30 mouse cellular contexts compared by ENCODE assay signal in genomic region chr7:139540601-139541000, GRCm38 (mm10). TPM values are rescaled to one million over a fixed set of nuclear protein-coding genes. Genes with fewer than 3 reads are reported as not detected.
DNase-seq lines count a peak whose midpoint lies in the region; ATAC-seq and TF ChIP-seq lines count a peak whose summit lies in the region.
"Had no signal": no experiment of that assay in that cellular context is flagged by ENCODE, and none has a peak within 500 bp of the region (broad histone marks: within the 10 kb centered on the region; RNA-seq: fewer than 3 reads in every experiment).

No protein-coding gene starts in this region.

- DNase-seq in frontal cortex, postnatal 36 days (ENCODE audit: low spot score in 2 of 2) = peak; percentile 19 to 37
- no peak for DNase-seq in frontal cortex, postnatal 10 days (ENCODE audit: low spot score in 2 of 2)
- peak; percentile 17 for DNase-seq in 416B (ENCODE audit: low read depth)
- no peak for DNase-seq in gastrocnemius, adult 2 months
- DNase-seq: adrenal gland, adult 8-10 months; adrenal gland, postnatal 25 days; cerebellum, adult 11 months; cerebellum, adult 2 months; cerebellum, adult 9-11 months; cerebellum, postnatal 25 days; embryo, embryonic 11 days; gastrocnemius, postnatal 14 days; heart, adult 11 months; heart, postnatal 36 days; kidney, adult 11 months had no signal

- H3K36me3 ChIP-seq in kidney, embryonic 14.5 days (ENCODE audit: control insufficient read depth, insufficient read depth, low read length) = no peaks in the 10 kb centered on the region
- H3K36me3 ChIP-seq: forebrain, embryonic 12.5 days; forebrain, embryonic 15.5 days; hindbrain, embryonic 13.5 days had no signal

- no peaks in the 10 kb centered on the region for H3K27me3 ChIP-seq in kidney, embryonic 14.5 days (ENCODE audit: control insufficient read depth, insufficient read depth, low read length)
- H3K27me3 ChIP-seq: embryonic facial prominence, embryonic 13.5 days; intestine, embryonic 15.5 days had no signal

- ATAC-seq in common myeloid progenitor, adult 5-6 weeks (replicated peaks; ENCODE audit: low read depth, poor library complexity, severe bottlenecking) = peak; percentile 71
- ATAC-seq in kidney, embryonic 14.5 days (ENCODE audit: low FRiP score, low TSS enrichment) = no peak
- ATAC-seq: activated CD4-positive, CD25-positive, alpha-beta regulatory T cell, adult 4 months; CD4-positive, CD25-positive, alpha-beta regulatory T cell, adult 4 months; forebrain, embryonic 15.5 days; hindbrain, embryonic 16.5 days; intestine, embryonic 15.5 days had no signal

- intact Hi-C loops in gastrocnemius, adult 2 months (cut with DNase I) = no loop called here

- no peak for TF ChIP-seq CTCF in gastrocnemius, adult 2 months (IDR thresholded peaks at IDR 0.05)

- H3K4me3 ChIP-seq in gastrocnemius, adult 2 months = no peak overlapping the region
- no peak overlapping the region for H3K4me3 ChIP-seq in kidney, embryonic 14.5 days (ENCODE audit: low read length)
- H3K4me3 ChIP-seq: embryonic facial prominence, embryonic 10.5 days; embryonic facial prominence, embryonic 13.5 days; erythroblast, embryonic 14.5 days; forebrain, embryonic 12.5 days; forebrain, embryonic 15.5 days; hindbrain, embryonic 10.5 days; hindbrain, embryonic 13.5 days; intestine, embryonic 15.5 days had no signal

- H3K27ac ChIP-seq in gastrocnemius, adult 2 months = no peak overlapping the region
- no peak overlapping the region for H3K27ac ChIP-seq in kidney, embryonic 14.5 days (ENCODE audit: low read depth, low read length)
- H3K27ac ChIP-seq: embryonic facial prominence, embryonic 10.5 days; embryonic facial prominence, embryonic 13.5 days; forebrain, embryonic 12.5 days; forebrain, embryonic 15.5 days; hindbrain, embryonic 10.5 days; hindbrain, embryonic 13.5 days; intestine, embryonic 15.5 days had no signal

- peaks cover 3% of the 10 kb centered on the region; the same call in 1 of the 2 replicates for H3K4me1 ChIP-seq in kidney, embryonic 14.5 days (ENCODE audit: control insufficient read depth, insufficient read depth, low read length)
- H3K4me1 ChIP-seq: intestine, embryonic 15.5 days had no signal

- no peak overlapping the region for H3K4me2 ChIP-seq in kidney, embryonic 14.5 days (replicated peaks; ENCODE audit: low read depth, low read length)
- H3K4me2 ChIP-seq: embryonic facial prominence, embryonic 13.5 days; forebrain, embryonic 12.5 days; forebrain, embryonic 15.5 days; heart, embryonic 11.5 days; hindbrain, embryonic 13.5 days; intestine, embryonic 15.5 days had no signal

- no peak overlapping the region for H3K9ac ChIP-seq in kidney, embryonic 14.5 days (ENCODE audit: low read depth, low read length)
- H3K9ac ChIP-seq: embryonic facial prominence, embryonic 13.5 days; forebrain, embryonic 12.5 days; forebrain, embryonic 15.5 days; hindbrain, embryonic 13.5 days; intestine, embryonic 15.5 days had no signal

- H3K9me3 ChIP-seq in kidney, embryonic 14.5 days (ENCODE audit: control insufficient read depth, low read length) = no peaks in the 10 kb centered on the region
- H3K9me3 ChIP-seq: embryonic facial prominence, embryonic 10.5 days; embryonic facial prominence, embryonic 13.5 days; forebrain, embryonic 12.5 days; forebrain, embryonic 15.5 days; hindbrain, embryonic 10.5 days; hindbrain, embryonic 13.5 days; intestine, embryonic 15.5 days had no signal

- WGBS in kidney, embryonic 14.5 days = 88% methylated on average over 1 of the region's 1 CpGs

RNA-seq across cellular contexts. Expression of gene Nkx6-2, which starts 42.0 kb away (rescaled TPM):
- total RNA-seq in common myeloid progenitor, adult 5-6 weeks (2017) = not detected in 2 replicates
- not detected for total RNA-seq in gastrocnemius, adult 2 months (2021)
- polyA plus RNA-seq in kidney, embryonic 14.5 days (2014; fragmentation: Nextera tagmentation; extraction: Ambion mirVana) = not detected in 2 replicates
- total RNA-seq: adrenal gland, postnatal 25 days; gastrocnemius, adult 18-20 months; gastrocnemius, postnatal 14 days; heart, postnatal 36 days had no signal
- polyA plus RNA-seq: activated CD4-positive, CD25-positive, alpha-beta regulatory T cell, adult 4 months; CD4-positive, CD25-positive, alpha-beta regulatory T cell, adult 4 months; embryonic facial prominence, embryonic 13.5 days; erythroblast, embryonic 14.5 days had no signal

Comparison
In these comparisons a context has a peak if more than half of its experiments do, and no peak if none do; other contexts are left out.
1. DNase-seq: peak in frontal cortex, postnatal 36 days (2 of 2) and 416B (single experiment); none in frontal cortex, postnatal 10 days (0 of 2) and gastrocnemius, adult 2 months (single experiment).